Mouse (Mus musculus) liver, embryonic 11.5 days (tissue): ENCODE measurements around the gene Actc1. TPM values are rescaled to one million over a fixed set of nuclear protein-coding genes. Genes with fewer than 3 reads are reported as not detected.

Experiments used
- ATAC-seq: fragments of 200-750 bp; cut with Nextera tagmentation; replicated peaks from 2 replicates; pipeline ENCODE4 v1.8.0; 2017; ENCODE audit warnings: moderate number of reproducible peaks, mild to moderate bottlenecking, moderate TSS enrichment, moderate library complexity; ENCODE audit not compliant: low FRiP score
- DNase-seq: peaks from one replicate; pipeline ENCODE4 v3.0.0-alpha.2; 2017; ENCODE audit warnings: low spot score
- H3K27ac ChIP-seq: fragments of 300-500 bp; sonication (generic); 2 replicates; pipeline ENCODE4 v1.5.1; 2014; ENCODE audit warnings: mild to moderate bottlenecking, low read depth, low read length, control low read depth
- H3K27me3 ChIP-seq: fragments of 300-500 bp; sonication (generic); replicated peaks from 2 replicates; pipeline ENCODE4 v1.6.1; 2014; ENCODE audit warnings: low read length, mixed read lengths; ENCODE audit not compliant: control insufficient read depth, insufficient read depth
- H3K36me3 ChIP-seq: fragments of 300-500 bp; sonication (generic); 2 replicates; pipeline ENCODE4 v1.6.1; 2014; ENCODE audit warnings: mild to moderate bottlenecking, low read length, moderate library complexity, mixed read lengths; ENCODE audit not compliant: control insufficient read depth, insufficient read depth
- H3K4me1 ChIP-seq: fragments of 300-500 bp; sonication (generic); replicated peaks from 2 replicates; pipeline ENCODE4 v1.6.1; 2014; ENCODE audit warnings: low read length, mixed read lengths; ENCODE audit not compliant: control insufficient read depth, insufficient read depth
- H3K4me2 ChIP-seq: fragments of 300-500 bp; sonication (generic); 2 replicates; pipeline ENCODE4 v1.6.1; 2014; ENCODE audit warnings: mild to moderate bottlenecking, control low read depth, moderate library complexity
- H3K4me3 ChIP-seq: fragments of 300-500 bp; sonication (generic); 2 replicates; pipeline ENCODE4 v1.5.1; 2014; ENCODE audit warnings: low read depth, low read length, control low read depth
- H3K9ac ChIP-seq: fragments of 300-500 bp; sonication (generic); 2 replicates; pipeline ENCODE4 v1.6.1; 2014; ENCODE audit warnings: low read depth, low read length, control low read depth
- H3K9me3 ChIP-seq: fragments of 300-500 bp; sonication (generic); 2 replicates; pipeline ENCODE4 v1.6.1; 2016; ENCODE audit warnings: low read length, inconsistent platforms, mixed read lengths; ENCODE audit not compliant: control insufficient read depth
- WGBS: fragments of 180-500 bp; shearing (Covaris S2); extraction: QIAGEN DNeasy Blood & Tissue Kit; methylation state at CpG from one replicate; pipeline ENCODE4 v1.1.7; 2014; 5-methylcytosine and 5-hydroxymethylcytosine counted together
- polyA plus RNA-seq: library from polyadenylated mRNA; unstranded; fragments of >200 nt; fragmentation: Nextera tagmentation; extraction: Ambion mirVana; gene quantifications from 2 replicates; pipeline ENCODE4 v1.2.1, GENCODE M21; 2014

Actc1 gene
- polyA plus RNA-seq, 1 experiment from 2014 or later, result 96.3 TPM

DNA sequence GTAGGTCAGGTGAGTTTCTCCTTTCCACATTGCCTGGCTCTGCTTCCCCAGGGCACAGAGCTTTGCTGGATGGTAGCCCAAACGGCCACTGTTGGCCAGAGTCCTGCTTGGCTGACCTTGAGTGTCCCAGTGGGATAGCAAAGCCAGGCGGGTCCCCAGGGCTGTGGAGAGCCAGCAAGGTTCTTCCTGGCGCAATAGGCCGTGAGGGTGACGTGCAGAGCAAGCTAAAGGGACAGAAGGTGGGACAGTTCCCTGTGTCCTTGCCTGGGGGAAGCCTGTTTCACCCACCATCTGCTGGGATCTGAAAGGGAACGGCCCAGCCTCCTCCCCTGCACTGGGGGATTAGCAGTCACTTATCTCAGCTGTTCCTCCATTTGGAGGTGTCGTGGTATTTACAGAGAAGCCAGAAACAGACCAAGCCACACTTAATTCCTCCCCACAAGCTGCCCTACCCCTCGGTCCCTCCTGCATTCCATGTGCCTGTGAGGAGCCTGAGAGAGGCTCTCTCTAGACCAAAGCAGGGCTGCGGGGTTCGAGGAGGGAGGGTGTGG lies 4.0 kb upstream of the Actc1 start:
- Histone ChIP-seq H3K9me3 (no peaks in the 10 kb centered on the region), H3K27ac (no peak overlapping the region), H3K36me3 (no peaks in the 10 kb centered on the region), H3K27me3 (no peaks in the 10 kb centered on the region), H3K4me3 (no peak overlapping the region), H3K4me1 (no peaks in the 10 kb centered on the region), H3K9ac (no peak overlapping the region), H3K4me2 (no peak overlapping the region)
- WGBS, result 16% methylated on average over 10 of the region's 10 CpGs
- ATAC-seq (no peak), DNase-seq (no peak)

DNA sequence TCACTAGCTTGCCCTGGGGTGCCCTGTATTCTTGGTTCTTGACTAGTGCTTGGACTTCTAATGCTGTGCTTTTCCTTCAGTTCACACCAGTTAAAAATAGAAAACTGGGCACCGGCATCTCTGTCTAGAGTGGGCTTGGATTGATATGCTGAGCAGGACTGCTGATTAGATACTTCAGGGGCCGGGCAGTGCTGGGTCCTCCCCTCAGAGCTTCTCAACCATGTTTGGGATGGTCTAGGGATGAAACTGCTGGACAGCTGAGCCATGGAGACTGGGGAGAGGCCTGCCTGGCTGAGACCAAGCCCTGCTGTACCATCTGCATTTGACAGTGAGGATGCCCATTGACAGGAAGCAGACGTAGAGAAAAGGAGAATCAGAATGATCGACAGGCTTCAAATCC lies 781 bp upstream of the Actc1 start:
- no peak overlapping the region for H3K4me3 ChIP-seq
- WGBS, result 68% methylated on average over 4 of the region's 4 CpGs
- ATAC-seq, result no peak

DNA sequence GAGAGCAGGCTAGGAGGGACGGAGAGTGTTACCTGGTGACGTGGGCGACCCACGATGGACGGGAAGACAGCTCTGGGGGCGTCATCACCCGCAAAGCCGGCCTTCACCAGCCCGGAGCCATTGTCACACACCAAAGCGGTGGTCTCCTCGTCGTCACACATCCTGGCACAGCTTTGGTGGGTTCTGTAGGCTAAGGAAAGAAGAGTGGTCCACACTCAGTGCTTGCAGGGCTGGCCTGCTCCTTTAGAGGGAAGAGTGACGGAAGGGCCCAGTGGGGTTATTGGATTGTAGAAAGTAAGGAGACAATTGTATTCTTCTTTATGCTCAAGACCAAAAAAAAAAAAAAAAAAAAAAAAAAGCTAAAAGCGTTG lies 1.5 kb downstream of the Actc1 start:
- 87% methylated on average over 14 of the region's 14 CpGs for WGBS
- ATAC-seq, result no peak

More for the DNA sequence above, 781 bp upstream of the Actc1 start:
- Histone ChIP-seq H3K27ac (no peak overlapping the region), H3K9ac (no peak overlapping the region), H3K36me3 (no peaks in the 10 kb centered on the region), H3K9me3 (no peaks in the 10 kb centered on the region), H3K4me2 (no peak overlapping the region), H3K27me3 (no peaks in the 10 kb centered on the region), H3K4me1 (no peaks in the 10 kb centered on the region)
- DNase-seq, result no peak

DNA sequence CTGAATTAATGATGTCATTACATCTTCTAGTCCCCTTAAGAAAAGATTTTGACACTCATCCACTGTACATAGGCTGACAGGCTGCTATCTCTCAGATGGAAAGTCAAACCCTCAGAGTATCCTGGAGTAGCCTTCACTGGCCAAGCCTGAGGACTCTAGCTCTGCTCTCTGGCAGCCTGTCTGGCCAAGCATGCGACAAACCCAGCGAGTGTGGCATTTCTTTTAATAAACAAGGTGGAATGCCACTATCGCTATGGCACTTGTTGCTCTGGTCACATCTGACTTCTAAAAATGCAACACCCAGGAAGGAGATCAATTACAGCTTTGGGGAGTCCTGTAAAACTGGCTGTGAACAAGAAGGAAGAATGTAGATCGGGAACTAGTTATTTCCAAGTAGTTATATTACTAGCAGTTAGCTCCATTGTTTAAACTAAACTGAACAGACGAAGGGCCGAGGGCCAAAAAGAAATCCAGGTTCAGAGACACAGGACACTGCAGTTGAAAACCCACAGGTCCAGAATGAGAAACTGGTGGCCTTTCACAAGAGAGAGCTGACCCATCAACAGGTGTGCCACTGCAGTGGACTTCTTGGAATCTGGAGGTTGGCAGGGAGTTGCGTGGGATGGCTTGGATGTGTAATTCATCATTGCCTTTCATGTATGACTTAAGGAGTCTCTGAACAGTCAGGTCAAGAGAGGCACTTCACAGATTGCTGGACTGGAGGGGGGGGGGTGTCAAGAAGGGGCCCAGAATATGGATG lies 2.1 kb downstream of the Actc1 start:
- Histone ChIP-seq H3K36me3 (no peaks in the 10 kb centered on the region), H3K4me2 (no peak overlapping the region), H3K9ac (no peak overlapping the region), H3K27ac (no peak overlapping the region), H3K4me3 (no peak overlapping the region), H3K27me3 (no peaks in the 10 kb centered on the region), H3K4me1 (no peaks in the 10 kb centered on the region), H3K9me3 (no peaks in the 10 kb centered on the region)
- no peak for ATAC-seq
- DNase-seq, result no peak
- WGBS, result 88% methylated on average over 7 of the region's 7 CpGs

More for the DNA sequence above, 1.5 kb downstream of the Actc1 start:
- H3K4me1 ChIP-seq, result no peaks in the 10 kb centered on the region
- no peak overlapping the region for H3K9ac ChIP-seq
- H3K36me3 ChIP-seq, result no peaks in the 10 kb centered on the region
- no peak overlapping the region for H3K27ac ChIP-seq
- H3K9me3 ChIP-seq, result no peaks in the 10 kb centered on the region
- H3K4me3 ChIP-seq, result no peak overlapping the region
- H3K27me3 ChIP-seq, result no peaks in the 10 kb centered on the region
- no peak for DNase-seq
- H3K4me2 ChIP-seq, result no peak overlapping the region

DNA sequence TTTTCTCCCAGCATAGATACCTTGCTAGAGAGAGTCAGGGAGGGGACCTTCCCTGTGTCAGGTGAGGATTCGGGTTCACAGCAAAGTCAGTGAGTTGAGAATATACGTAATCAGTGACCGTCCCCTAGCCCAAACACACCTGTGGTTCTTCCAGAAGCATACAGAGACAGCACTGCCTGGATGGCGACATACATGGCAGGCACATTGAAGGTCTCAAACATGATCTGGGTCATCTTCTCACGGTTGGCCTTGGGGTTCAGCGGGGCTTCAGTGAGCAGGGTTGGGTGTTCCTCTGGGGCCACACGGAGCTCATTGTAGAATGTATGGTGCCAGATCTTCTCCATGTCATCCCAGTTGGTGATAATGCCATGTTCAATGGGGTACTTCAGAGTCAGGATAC lies 3.2 kb downstream of the Actc1 start:
- no peaks in the 10 kb centered on the region for H3K4me1 ChIP-seq
- no peak overlapping the region for H3K9ac ChIP-seq
- no peak overlapping the region for H3K4me2 ChIP-seq
- no peaks in the 10 kb centered on the region for H3K9me3 ChIP-seq
- DNase-seq, result no peak
- WGBS, result 87% methylated on average over 7 of the region's 7 CpGs
- no peak overlapping the region for H3K4me3 ChIP-seq
- H3K27me3 ChIP-seq, result no peaks in the 10 kb centered on the region
- H3K36me3 ChIP-seq, result no peaks in the 10 kb centered on the region
- H3K27ac ChIP-seq, result no peak overlapping the region
- ATAC-seq, result no peak

DNA sequence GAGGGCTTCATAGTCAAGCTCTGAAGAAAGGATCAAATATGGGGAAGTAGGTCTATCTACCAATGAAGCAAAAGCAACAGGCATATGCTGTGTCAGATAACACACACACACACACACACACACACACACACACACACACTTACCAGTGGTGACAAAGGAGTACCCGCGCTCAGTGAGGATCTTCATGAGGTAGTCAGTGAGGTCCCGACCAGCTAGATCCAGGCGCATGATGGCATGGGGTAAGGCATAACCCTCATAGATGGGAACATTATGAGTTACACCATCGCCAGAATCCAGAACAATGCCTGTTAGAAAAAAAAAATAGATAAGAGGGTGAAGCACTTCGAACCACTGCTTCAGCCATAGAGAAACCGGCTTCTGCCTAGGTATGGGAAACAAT lies 4.0 kb downstream of the Actc1 start:
- Histone ChIP-seq H3K9ac (no peak overlapping the region), H3K9me3 (no peaks in the 10 kb centered on the region), H3K27ac (no peak overlapping the region), H3K27me3 (no peaks in the 10 kb centered on the region), H3K4me2 (no peak overlapping the region), H3K36me3 (no peaks in the 10 kb centered on the region), H3K4me3 (no peak overlapping the region), H3K4me1 (no peaks in the 10 kb centered on the region)
- DNase-seq (no peak), ATAC-seq (no peak)
- 84% methylated on average over 7 of the region's 7 CpGs for WGBS

DNA sequence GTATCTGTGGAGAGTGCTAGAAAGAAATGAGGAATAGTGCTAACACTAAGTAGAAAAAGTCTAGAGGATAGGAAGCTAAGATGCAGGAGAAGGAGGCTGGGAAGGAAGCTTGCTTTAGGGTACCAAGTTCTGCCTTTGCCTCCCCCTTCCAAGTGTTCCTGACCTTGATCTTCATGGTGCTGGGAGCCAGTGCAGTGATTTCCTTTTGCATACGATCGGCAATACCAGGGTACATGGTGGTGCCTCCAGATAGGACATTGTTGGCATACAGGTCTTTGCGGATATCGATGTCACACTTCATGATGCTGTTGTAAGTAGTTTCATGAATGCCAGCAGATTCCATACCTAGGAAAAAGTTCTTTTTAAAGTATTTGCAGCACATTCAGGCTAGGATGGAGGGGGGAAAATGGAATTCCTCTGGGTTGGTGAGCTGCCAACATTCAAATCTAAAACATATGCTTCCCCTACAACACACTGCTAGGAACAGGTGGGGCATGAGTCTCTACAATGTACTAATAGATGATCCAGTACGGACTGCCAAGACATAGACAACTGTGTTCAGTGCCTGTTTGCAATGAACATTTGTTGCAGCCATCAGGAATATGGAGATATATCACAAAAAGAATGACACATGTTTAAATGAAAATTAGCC lies 5.3 kb downstream of the Actc1 start:
- Histone ChIP-seq H3K27ac (no peak overlapping the region), H3K27me3 (no peaks in the 10 kb centered on the region), H3K4me1 (no peaks in the 10 kb centered on the region), H3K36me3 (no peaks in the 10 kb centered on the region), H3K9me3 (no peaks in the 10 kb centered on the region), H3K9ac (no peak overlapping the region), H3K4me3 (no peak overlapping the region), H3K4me2 (no peak overlapping the region)
- DNase-seq (no peak), ATAC-seq (no peak)
- 87% methylated on average over 5 of the region's 5 CpGs for WGBS

DNA sequence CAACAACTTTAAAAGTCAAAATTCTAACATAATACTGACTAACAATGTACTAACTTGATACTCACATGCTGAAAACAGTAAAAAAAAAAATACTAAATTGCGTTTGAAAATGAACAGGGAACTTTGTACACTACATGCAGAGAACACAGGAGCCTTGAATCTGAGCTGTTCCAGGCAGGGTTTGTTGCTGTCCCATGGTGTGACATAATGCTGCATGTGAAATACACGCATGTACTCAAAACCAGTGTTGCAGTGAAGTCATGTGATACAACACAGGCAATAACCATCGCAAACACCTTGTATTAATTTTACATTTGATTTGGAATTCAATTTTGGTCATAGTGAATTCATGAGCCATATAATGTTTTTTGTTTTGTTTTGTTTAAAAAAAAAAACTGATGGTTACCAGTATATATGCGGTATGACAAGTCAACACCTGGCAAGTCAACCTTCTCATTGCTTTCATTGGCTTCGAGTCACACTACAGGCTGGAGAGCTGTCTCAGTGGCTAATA lies 7.1 kb downstream of the Actc1 start:
- no peak for DNase-seq
- no peak for ATAC-seq
- Histone ChIP-seq H3K27me3 (no peaks in the 10 kb centered on the region), H3K9ac (no peak overlapping the region), H3K4me1 (no peaks in the 10 kb centered on the region), H3K4me3 (no peak overlapping the region), H3K4me2 (no peak overlapping the region), H3K36me3 (no peaks in the 10 kb centered on the region), H3K9me3 (no peaks in the 10 kb centered on the region), H3K27ac (no peak overlapping the region)
- WGBS, result 89% methylated on average over 5 of the region's 5 CpGs
